Comparison of ENCODE assay signal across 8 mouse cellular contexts in genomic region chr19:32486106-32486724, GRCm38 (mm10). TPM values are rescaled to one million over a fixed set of nuclear protein-coding genes. Genes with fewer than 3 reads are reported as not detected.
A peak's percentile ranks its signal among the peaks of the same experiment; 100 is the strongest.
DNase-seq lines count a peak whose midpoint lies in the region; ATAC-seq and TF ChIP-seq lines count a peak whose summit lies in the region.
"Not testable (repeated sequence)": the region's sequence is repeated elsewhere in the genome, so short reads cannot be mapped to it uniquely, and the experiment has no call there.

No protein-coding gene starts in this region.

- peak overlapping the region; percentile 87 for H3K4me3 ChIP-seq in G1E (ENCODE audit: low read depth, low read length)
- peak overlapping the region; percentile 74 for H3K4me3 ChIP-seq in hindbrain, embryonic 11.5 days (ENCODE audit: low read depth, low read length)

- ATAC-seq in G1E (ENCODE audit: extremely low read depth, insufficient number of reproducible peaks, low FRiP score, poor library complexity, severe bottlenecking): peak; percentile 58
- ATAC-seq in hindbrain, embryonic 11.5 days (ENCODE audit: low FRiP score): peak; percentile 87

- TF ChIP-seq CTCF in G1E (IDR thresholded peaks at IDR 0.05; ENCODE audit: low read depth, low read length): not testable (repeated sequence)

- H3K27ac ChIP-seq in hindbrain, embryonic 11.5 days (ENCODE audit: low read depth, low read length): peak overlapping the region; percentile 84

- peak overlapping the region; percentile 70 for H3K4me2 ChIP-seq in hindbrain, embryonic 11.5 days (replicated peaks; ENCODE audit: low read depth, low read length)

- DNase-seq in G1E (ENCODE audit: low spot score): peak; percentile 39
- peak; percentile 44 for DNase-seq in cerebellum, adult 8-10 months
- peak; percentile 33 to 63 for DNase-seq in frontal cortex, postnatal 10 days (ENCODE audit: low spot score in 2 of 2)
- peak; percentile 61 for DNase-seq in hindbrain, embryonic 11.5 days (ENCODE audit: low spot score)
- peak; percentile 34 to 52 for DNase-seq in layer of hippocampus, postnatal 14 days (ENCODE audit: low spot score in 2 of 2)
- DNase-seq in lung, postnatal 10 days: peak; percentile 75
- peak; percentile 42 for DNase-seq in ovary, postnatal 14 days (ENCODE audit: low spot score)
- peak; percentile 54 to 62 for DNase-seq in thymus, postnatal 10 days (ENCODE audit: low spot score in 2 of 2)

- 0% methylated on average over 38 of the region's 47 CpGs for WGBS in hindbrain, embryonic 11.5 days

- H3K9ac ChIP-seq in hindbrain, embryonic 11.5 days (ENCODE audit: low read depth, low read length): peak overlapping the region; percentile 79

- peaks cover 16% of the 10 kb centered on the region for H3K36me3 ChIP-seq in G1E (replicated peaks)
- not testable (repeated sequence) for H3K36me3 ChIP-seq in hindbrain, embryonic 11.5 days (ENCODE audit: control insufficient read depth, insufficient read depth, low read length)

- H3K9me3 ChIP-seq in G1E (replicated peaks); hindbrain, embryonic 11.5 days (ENCODE audit: control insufficient read depth, low read length): not testable (repeated sequence)

- not testable (repeated sequence) for H3K27me3 ChIP-seq in G1E (ENCODE audit: insufficient read depth, low read length); hindbrain, embryonic 11.5 days (ENCODE audit: control insufficient read depth, insufficient read depth, low read length)

- peaks cover 34% of the 10 kb centered on the region for H3K4me1 ChIP-seq in G1E (ENCODE audit: insufficient read depth, low read depth, low read length)
- not testable (repeated sequence) for H3K4me1 ChIP-seq in hindbrain, embryonic 11.5 days (replicated peaks; ENCODE audit: control insufficient read depth, insufficient read depth, low read length)

RNA-seq across cellular contexts. Expression of gene Minpp1, which starts 0.6 kb away (rescaled TPM):
- 62.6 and 63.2 TPM in 2 replicates for total RNA-seq in G1E (2014; fragmentation: Nextera tagmentation)
- total RNA-seq in G1E (2017): 68.8 and 73.1 TPM in 2 replicates
- polyA plus RNA-seq in G1E (2012): 197 and 273 TPM in 2 replicates
- 64.8 and 68.8 TPM in 2 replicates for polyA plus RNA-seq in hindbrain, embryonic 11.5 days (2014; fragmentation: Nextera tagmentation; extraction: Ambion mirVana)
- total RNA-seq in layer of hippocampus, postnatal 14 days (2021): 10 to 100 TPM; 50.3 to 52.0 TPM

RNA-seq across cellular contexts. Expression of gene Rpl9-ps6, which starts 19.8 kb away (rescaled TPM):
- 13.8 and 18.3 TPM in 2 replicates for total RNA-seq in G1E (2014; fragmentation: Nextera tagmentation)
- 103 and 117 TPM in 2 replicates for total RNA-seq in G1E (2017)
- polyA plus RNA-seq in G1E (2012): 1.9 and 2.0 TPM in 2 replicates
- 76.8 and 85.8 TPM in 2 replicates for polyA plus RNA-seq in hindbrain, embryonic 11.5 days (2014; fragmentation: Nextera tagmentation; extraction: Ambion mirVana)
- total RNA-seq in layer of hippocampus, postnatal 14 days (2021): 10 to 100 TPM; 29.4 to 31.5 TPM

Comparison
In these comparisons a context has a peak if more than half of its experiments do, and no peak if none do; other contexts are left out.
1. Peak in every context shown above with its lines: DNase-seq, ATAC-seq, H3K4me3 ChIP-seq and H3K27ac ChIP-seq.